Mouse (Mus musculus) heart, embryonic 16.5 days (tissue): ENCODE results near the gene Ankk1. TPM values are rescaled to one million over a fixed set of nuclear protein-coding genes. Genes with fewer than 3 reads are reported as not detected.

Experiments
- ATAC-seq: fragments of 200-750 bp; cut with Nextera tagmentation; replicated peaks from 2 replicates; pipeline ENCODE4 v1.8.0; 2017; ENCODE audit warnings: moderate number of reproducible peaks; ENCODE audit not compliant: insufficient read depth, low FRiP score; ENCODE audit errors: extremely low read depth
- H3K27ac ChIP-seq: fragments of 300-500 bp; sonication (generic); 2 replicates; pipeline ENCODE4 v1.5.1; 2014; ENCODE audit warnings: mild to moderate bottlenecking, low read length, control low read depth, moderate library complexity
- H3K27me3 ChIP-seq: fragments of 300-500 bp; sonication (generic); 2 replicates; pipeline ENCODE4 v1.6.1; 2014; ENCODE audit warnings: low read length, mixed read lengths; ENCODE audit not compliant: control insufficient read depth, insufficient read depth
- H3K36me3 ChIP-seq: fragments of 300-500 bp; sonication (generic); 2 replicates; pipeline ENCODE4 v1.6.1; 2014; ENCODE audit not compliant: control insufficient read depth, insufficient read depth
- H3K4me1 ChIP-seq: fragments of 300-500 bp; sonication (generic); 2 replicates; pipeline ENCODE4 v1.6.1; 2014; ENCODE audit warnings: low read length, mixed read lengths; ENCODE audit not compliant: control insufficient read depth, insufficient read depth
- H3K4me2 ChIP-seq: fragments of 300-500 bp; sonication (generic); 2 replicates; pipeline ENCODE4 v1.6.1; 2014; ENCODE audit warnings: low read depth, mild to moderate bottlenecking, control low read depth, low read length
- H3K4me3 ChIP-seq: fragments of 300-500 bp; sonication (generic); 2 replicates; pipeline ENCODE4 v1.5.1; 2014; ENCODE audit warnings: mild to moderate bottlenecking, control low read depth, low read length
- H3K9ac ChIP-seq: fragments of 300-500 bp; sonication (generic); 2 replicates; pipeline ENCODE4 v1.6.1; 2014; ENCODE audit warnings: low read length, control low read depth
- H3K9me3 ChIP-seq: fragments of 300-500 bp; sonication (generic); replicated peaks from 2 replicates; pipeline ENCODE4 v1.6.1; 2016; ENCODE audit warnings: low read length; ENCODE audit not compliant: control insufficient read depth
- WGBS: fragments of 180-500 bp; shearing (Covaris S2); extraction: QIAGEN DNeasy Blood & Tissue Kit; methylation state at CpG from one replicate; pipeline ENCODE4 v1.1.7; 2014; 5-methylcytosine and 5-hydroxymethylcytosine counted together
- polyA plus RNA-seq: library from polyadenylated mRNA; unstranded; fragments of >200 nt; fragmentation: Nextera tagmentation; extraction: Ambion mirVana; gene quantifications from 2 replicates; pipeline ENCODE4 v1.2.1, GENCODE M21; 2015

Gene Ankk1
- polyA plus RNA-seq, 1 experiment from 2014 or later, result not detected

- peaks cover 3% of the 10 kb centered on the region; the same call in 1 of the 2 replicates for H3K4me1 ChIP-seq
- H3K9me3 ChIP-seq, result no peaks in the 10 kb centered on the region
- ATAC-seq, result no peak
- H3K36me3 ChIP-seq, result no peaks in the 10 kb centered on the region
- no peak overlapping the region for H3K27ac ChIP-seq
- WGBS, result 84% methylated on average over 4 of the region's 4 CpGs
- no peaks in the 10 kb centered on the region for H3K27me3 ChIP-seq
- H3K4me2 ChIP-seq, result no peak overlapping the region
- H3K9ac ChIP-seq, result no peak overlapping the region
- no peak overlapping the region for H3K4me3 ChIP-seq
These were observed 46.9 kb downstream of the Ankk1 start for GRCm38 (mm10) chr9:49379962-49380361.

GRCm38 (mm10) chr9:49373946-49374345 lies 52.9 kb downstream of the Ankk1 start:
- no peaks in the 10 kb centered on the region for H3K4me1 ChIP-seq
- WGBS, result 78% methylated on average over 2 of the region's 2 CpGs
- no peaks in the 10 kb centered on the region for H3K9me3 ChIP-seq
- no peak overlapping the region for H3K4me3 ChIP-seq
- no peak overlapping the region for H3K4me2 ChIP-seq
- no peak overlapping the region for H3K27ac ChIP-seq
- no peak overlapping the region for H3K9ac ChIP-seq
- no peaks in the 10 kb centered on the region for H3K36me3 ChIP-seq
- no peak for ATAC-seq
- no peaks in the 10 kb centered on the region for H3K27me3 ChIP-seq

GRCm38 (mm10) chr9:49365763-49366162 lies 61.1 kb downstream of the Ankk1 start:
- 17% methylated on average over 5 of the region's 5 CpGs for WGBS
- Histone ChIP-seq H3K27me3 (no peaks in the 10 kb centered on the region), H3K27ac (no peak overlapping the region), H3K9me3 (no peaks in the 10 kb centered on the region), H3K9ac (no peak overlapping the region), H3K4me3 (no peak overlapping the region), H3K4me2 (no peak overlapping the region), H3K36me3 (no peaks in the 10 kb centered on the region), H3K4me1 (no peaks in the 10 kb centered on the region)
- ATAC-seq, result no peak

Other genes with a start within 250 kb of the Ankk1 start
- gene Gm4894, start 176.5 kb downstream of the Ankk1 start, polyA plus RNA-seq, result not detected in 2 replicates
- 0.11 TPM in 2 replicates for gene Drd2, start 86.4 kb downstream of the Ankk1 start, polyA plus RNA-seq
- 2.8 and 3.0 TPM in 2 replicates for gene Ttc12, start 59.2 kb upstream of the Ankk1 start, polyA plus RNA-seq